Mouse (Mus musculus): Measurements from ENCODE around the gene Acad8. TPM values are rescaled to one million over a fixed set of nuclear protein-coding genes. Genes with fewer than 3 reads are reported as not detected.

Acad8 gene
- polyA plus RNA-seq, 1 experiment, result 21.5 TPM

DNA sequence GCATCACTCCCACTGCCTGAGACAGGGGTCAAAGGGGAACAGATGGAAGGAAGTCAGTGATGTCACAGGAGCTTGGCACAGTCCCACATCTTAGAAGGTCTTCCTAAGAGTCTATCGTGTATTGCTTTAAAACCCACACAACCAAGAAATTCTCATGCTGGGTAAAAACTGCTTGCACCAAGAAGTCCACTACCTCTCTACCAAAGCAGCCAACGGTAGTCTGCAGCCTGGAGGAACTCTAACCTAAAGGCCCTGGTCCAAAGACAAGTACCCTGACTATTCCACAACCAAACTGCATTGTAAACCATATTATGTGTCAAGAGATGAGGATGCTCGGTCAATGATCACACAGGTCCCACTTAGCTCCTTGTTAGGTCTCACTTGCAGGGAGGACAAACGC is 9.2 kb downstream of the Acad8 start:
- H3K4me3 ChIP-seq (ENCODE audit: control insufficient read depth, insufficient read depth, low read length), result no peak overlapping the region
- H3K36me3 ChIP-seq (ENCODE audit: control insufficient read depth, insufficient read depth, low read length), result peaks cover 14% of the 10 kb centered on the region
- no peak overlapping the region for H3K27ac ChIP-seq (ENCODE audit: control insufficient read depth, insufficient read depth, low read length)
- WGBS, result 93% methylated on average over 4 of the region's 4 CpGs
- H3K27me3 ChIP-seq (ENCODE audit: control insufficient read depth, insufficient read depth, low read length), result no peaks in the 10 kb centered on the region
- no peak for TF ChIP-seq CTCF (IDR thresholded peaks at IDR 0.05; ENCODE audit: borderline replicate concordance, control insufficient read depth, extremely low read depth, insufficient read depth, low read length, poor library complexity)
- no peak for TF ChIP-seq POLR2A (IDR thresholded peaks at IDR 0.05; ENCODE audit: control insufficient read depth, extremely low read depth, insufficient read depth, low read length, poor library complexity)
- H3K4me1 ChIP-seq (replicated peaks; ENCODE audit: control insufficient read depth, insufficient read depth, low read length), result no peaks in the 10 kb centered on the region
- no peak for DNase-seq

DNA sequence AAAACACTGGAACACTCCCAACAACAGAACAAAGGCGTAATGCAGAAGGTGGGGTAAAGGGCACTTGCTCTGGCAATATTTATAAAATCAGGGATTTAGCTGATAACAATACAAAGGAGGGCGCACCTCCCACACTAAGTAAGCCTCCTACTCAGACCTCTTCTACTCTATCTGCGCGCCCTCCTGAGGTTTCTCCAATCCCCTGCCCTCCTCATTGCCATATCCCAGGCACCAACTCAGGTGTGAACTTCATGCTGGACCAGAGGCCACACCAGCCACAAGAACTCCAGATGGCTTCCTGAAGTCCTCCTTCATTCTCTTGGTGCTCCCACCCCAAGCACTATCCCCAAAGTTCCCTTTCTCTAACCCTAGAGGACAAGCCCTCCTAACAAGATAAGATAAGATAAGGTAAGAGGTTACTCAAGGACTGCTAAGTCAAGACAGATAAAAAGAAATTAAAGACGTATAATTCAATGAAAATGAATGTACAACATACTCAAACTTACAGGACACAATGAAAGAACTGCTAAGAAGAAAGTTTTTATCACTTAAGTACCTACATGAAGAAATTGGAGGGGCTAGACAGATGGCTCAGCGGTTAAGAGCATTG is 13.6 kb downstream of the Acad8 start:
- H3K27me3 ChIP-seq (ENCODE audit: control insufficient read depth, insufficient read depth, low read length), result no peaks in the 10 kb centered on the region
- H3K4me3 ChIP-seq (ENCODE audit: control insufficient read depth, insufficient read depth, low read length), result no peak overlapping the region
- TF ChIP-seq POLR2A (IDR thresholded peaks at IDR 0.05; ENCODE audit: control insufficient read depth, extremely low read depth, insufficient read depth, low read length, poor library complexity), result no peak
- no peak for TF ChIP-seq CTCF (IDR thresholded peaks at IDR 0.05; ENCODE audit: borderline replicate concordance, control insufficient read depth, extremely low read depth, insufficient read depth, low read length, poor library complexity)
- WGBS, result 97% methylated on average over 6 of the region's 6 CpGs
- H3K27ac ChIP-seq (ENCODE audit: control insufficient read depth, insufficient read depth, low read length), result no peak overlapping the region
- DNase-seq, result no peak
- no peaks in the 10 kb centered on the region for H3K4me1 ChIP-seq (replicated peaks; ENCODE audit: control insufficient read depth, insufficient read depth, low read length)
- peaks cover 8% of the 10 kb centered on the region for H3K36me3 ChIP-seq (ENCODE audit: control insufficient read depth, insufficient read depth, low read length)

DNA sequence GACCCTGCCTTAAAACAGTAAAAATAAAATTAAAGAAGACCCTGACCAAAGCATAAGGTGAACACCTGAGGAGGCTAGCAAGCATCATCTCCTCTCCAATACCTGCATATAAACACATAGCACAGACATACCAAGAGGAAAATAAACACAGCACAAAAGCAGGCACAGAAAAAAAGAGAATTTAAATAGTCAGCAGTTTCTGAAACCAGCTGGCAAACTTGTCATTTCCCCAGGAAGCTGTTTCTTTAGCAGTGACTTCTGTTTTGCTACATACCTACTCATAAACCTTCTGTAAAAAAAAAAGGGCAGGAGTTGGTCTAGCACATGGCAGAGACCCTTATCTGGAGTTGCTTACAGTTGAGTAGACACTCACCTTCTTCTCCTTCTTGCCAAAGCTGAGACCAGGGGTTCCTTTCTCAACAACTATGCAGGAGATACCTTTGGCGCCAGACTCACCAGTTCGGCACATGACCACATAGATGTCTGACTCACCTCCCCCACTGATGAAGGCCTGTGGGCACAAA is 14.2 kb downstream of the Acad8 start:
- TF ChIP-seq POLR2A (IDR thresholded peaks at IDR 0.05; ENCODE audit: control insufficient read depth, extremely low read depth, insufficient read depth, low read length, poor library complexity) (no peak), CTCF (IDR thresholded peaks at IDR 0.05; ENCODE audit: borderline replicate concordance, control insufficient read depth, extremely low read depth, insufficient read depth, low read length, poor library complexity) (no peak)
- Histone ChIP-seq H3K4me3 (ENCODE audit: control insufficient read depth, insufficient read depth, low read length) (no peak overlapping the region), H3K27ac (ENCODE audit: control insufficient read depth, insufficient read depth, low read length) (no peak overlapping the region), H3K27me3 (ENCODE audit: control insufficient read depth, insufficient read depth, low read length) (no peaks in the 10 kb centered on the region), H3K4me1 (replicated peaks; ENCODE audit: control insufficient read depth, insufficient read depth, low read length) (no peaks in the 10 kb centered on the region), H3K36me3 (ENCODE audit: control insufficient read depth, insufficient read depth, low read length) (peaks cover 8% of the 10 kb centered on the region)
- DNase-seq, result no peak
- WGBS, result 97% methylated on average over 2 of the region's 2 CpGs

DNA sequence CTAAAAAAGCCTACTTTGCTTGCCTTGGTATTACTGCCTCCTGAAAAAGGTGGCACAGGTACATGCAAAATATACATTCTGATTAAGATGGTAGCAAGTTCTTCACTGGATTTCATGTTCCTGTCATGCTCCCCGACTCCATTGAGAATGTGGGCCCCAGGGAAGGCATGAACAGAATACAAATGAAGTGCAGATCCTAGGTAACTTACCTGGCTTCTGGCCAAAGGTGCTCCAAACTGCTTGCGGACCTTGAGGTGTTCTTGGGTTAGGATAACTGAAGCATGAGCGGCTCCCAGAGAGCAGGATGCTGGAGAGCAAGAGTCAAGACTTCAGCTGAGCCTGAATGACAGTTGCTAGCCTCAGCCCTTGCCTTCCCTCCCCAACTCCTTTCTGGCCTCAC is 20.6 kb downstream of the Acad8 start:
- no peaks in the 10 kb centered on the region for H3K4me1 ChIP-seq (replicated peaks; ENCODE audit: control insufficient read depth, insufficient read depth, low read length)
- 98% methylated on average over 3 of the region's 3 CpGs for WGBS
- H3K27me3 ChIP-seq (ENCODE audit: control insufficient read depth, insufficient read depth, low read length), result no peaks in the 10 kb centered on the region
- H3K4me3 ChIP-seq (ENCODE audit: control insufficient read depth, insufficient read depth, low read length), result no peak overlapping the region
- TF ChIP-seq CTCF (IDR thresholded peaks at IDR 0.05; ENCODE audit: borderline replicate concordance, control insufficient read depth, extremely low read depth, insufficient read depth, low read length, poor library complexity) (no peak), POLR2A (IDR thresholded peaks at IDR 0.05; ENCODE audit: control insufficient read depth, extremely low read depth, insufficient read depth, low read length, poor library complexity) (no peak)
- H3K27ac ChIP-seq (ENCODE audit: control insufficient read depth, insufficient read depth, low read length), result no peak overlapping the region
- peaks cover 17% of the 10 kb centered on the region for H3K36me3 ChIP-seq (ENCODE audit: control insufficient read depth, insufficient read depth, low read length)
- no peak for DNase-seq

DNA sequence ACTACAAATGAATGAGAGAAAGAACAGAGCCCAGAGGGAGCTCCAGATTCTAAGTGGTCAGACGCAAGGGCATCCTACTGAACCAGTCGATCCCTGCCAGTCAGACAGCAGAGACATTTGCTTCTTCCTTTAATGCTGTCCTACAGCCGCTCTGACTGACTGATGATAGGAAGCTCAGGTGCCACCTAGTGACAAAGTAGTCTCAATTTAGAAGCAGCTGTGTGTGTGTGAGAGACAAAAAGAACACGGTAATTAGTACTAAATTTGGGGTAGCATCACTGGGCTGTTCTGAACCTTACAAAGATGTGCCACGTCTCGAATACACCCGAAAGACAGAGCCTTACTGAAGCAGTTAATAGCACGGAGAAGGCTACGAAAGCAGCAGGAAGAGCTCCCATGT is 21.6 kb downstream of the Acad8 start:
- H3K27me3 ChIP-seq (ENCODE audit: control insufficient read depth, insufficient read depth, low read length), result no peaks in the 10 kb centered on the region
- TF ChIP-seq POLR2A (IDR thresholded peaks at IDR 0.05; ENCODE audit: control insufficient read depth, extremely low read depth, insufficient read depth, low read length, poor library complexity), result no peak
- TF ChIP-seq CTCF (IDR thresholded peaks at IDR 0.05; ENCODE audit: borderline replicate concordance, control insufficient read depth, extremely low read depth, insufficient read depth, low read length, poor library complexity), result no peak
- H3K27ac ChIP-seq (ENCODE audit: control insufficient read depth, insufficient read depth, low read length), result no peak overlapping the region
- no peak for DNase-seq
- 97% methylated on average over 9 of the region's 9 CpGs for WGBS
- peaks cover 17% of the 10 kb centered on the region for H3K36me3 ChIP-seq (ENCODE audit: control insufficient read depth, insufficient read depth, low read length)
- H3K4me1 ChIP-seq (replicated peaks; ENCODE audit: control insufficient read depth, insufficient read depth, low read length), result no peaks in the 10 kb centered on the region
- no peak overlapping the region for H3K4me3 ChIP-seq (ENCODE audit: control insufficient read depth, insufficient read depth, low read length)

DNA sequence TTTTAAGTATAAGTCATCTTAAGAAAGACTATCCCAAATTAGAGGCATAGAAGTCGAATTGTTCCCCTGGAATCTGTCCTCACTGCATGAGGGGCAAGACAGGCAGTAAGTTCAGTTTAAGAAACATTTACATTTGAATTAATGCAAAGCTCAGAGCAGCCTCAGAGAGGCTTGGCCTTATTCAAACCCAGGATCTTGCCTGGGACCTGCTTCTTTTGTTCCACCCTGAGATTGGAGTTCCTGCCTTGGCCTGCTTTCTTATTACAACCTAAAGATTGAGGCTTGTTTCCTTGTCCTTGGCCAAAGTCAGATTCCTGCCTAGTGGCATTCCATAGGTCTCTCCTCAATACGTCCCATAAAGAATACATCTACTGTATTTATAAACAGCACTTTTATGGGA is 51.6 kb downstream of the Acad8 start:
- Histone ChIP-seq H3K4me1 (replicated peaks; ENCODE audit: control insufficient read depth, insufficient read depth, low read length) (no peaks in the 10 kb centered on the region), H3K27ac (ENCODE audit: control insufficient read depth, insufficient read depth, low read length) (no peak overlapping the region), H3K27me3 (ENCODE audit: control insufficient read depth, insufficient read depth, low read length) (no peaks in the 10 kb centered on the region), H3K36me3 (ENCODE audit: control insufficient read depth, insufficient read depth, low read length) (no peaks in the 10 kb centered on the region), H3K4me3 (ENCODE audit: control insufficient read depth, insufficient read depth, low read length) (no peak overlapping the region)
- no peak for DNase-seq
- TF ChIP-seq CTCF (IDR thresholded peaks at IDR 0.05; ENCODE audit: borderline replicate concordance, control insufficient read depth, extremely low read depth, insufficient read depth, low read length, poor library complexity) (no peak), POLR2A (IDR thresholded peaks at IDR 0.05; ENCODE audit: control insufficient read depth, extremely low read depth, insufficient read depth, low read length, poor library complexity) (no peak)
- WGBS, result 89% methylated on average over 2 of the region's 2 CpGs

DNA sequence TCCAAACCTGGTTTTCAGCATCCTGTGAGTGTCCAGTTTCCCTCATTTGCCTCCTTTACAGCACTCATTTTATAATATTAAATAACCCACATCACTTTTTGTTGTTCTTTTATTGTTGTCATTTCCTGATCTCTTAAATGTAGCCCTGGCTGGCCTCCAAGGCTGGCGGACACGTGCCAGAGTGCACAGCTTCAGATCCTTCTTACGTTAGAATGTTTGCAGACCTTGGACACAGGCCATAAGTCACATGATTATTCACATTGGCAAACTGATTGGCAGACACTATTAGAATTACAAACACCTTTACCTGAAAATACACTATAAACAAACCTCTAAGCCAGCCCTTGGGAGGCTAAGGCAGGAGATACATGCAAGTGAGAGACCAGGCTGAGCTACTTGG is 75.2 kb downstream of the Acad8 start:
- no peaks in the 10 kb centered on the region for H3K27me3 ChIP-seq (ENCODE audit: control insufficient read depth, insufficient read depth, low read length)
- no peaks in the 10 kb centered on the region for H3K36me3 ChIP-seq (ENCODE audit: control insufficient read depth, insufficient read depth, low read length)
- no peak overlapping the region for H3K4me3 ChIP-seq (ENCODE audit: control insufficient read depth, insufficient read depth, low read length)
- no peak overlapping the region for H3K27ac ChIP-seq (ENCODE audit: control insufficient read depth, insufficient read depth, low read length)
- no peaks in the 10 kb centered on the region for H3K4me1 ChIP-seq (replicated peaks; ENCODE audit: control insufficient read depth, insufficient read depth, low read length)
- no peak for TF ChIP-seq POLR2A (IDR thresholded peaks at IDR 0.05; ENCODE audit: control insufficient read depth, extremely low read depth, insufficient read depth, low read length, poor library complexity)
- WGBS, result 73% methylated on average over 3 of the region's 3 CpGs
- DNase-seq, result no peak

Other genes with a start within 250 kb of the Acad8 start
- 2.0 and 3.9 TPM in 2 replicates for gene Glb1l2, start 193.1 kb downstream of the Acad8 start, polyA plus RNA-seq (2012; rRNA removed)
- not detected in 2 replicates for gene Glb1l3, start 138.7 kb downstream of the Acad8 start, polyA plus RNA-seq (2012; rRNA removed)
- not detected in 2 replicates for gene Gm1110, start 76.5 kb downstream of the Acad8 start, polyA plus RNA-seq (2012; rRNA removed)
- gene Thyn1, start 144 bp upstream of the Acad8 start, polyA plus RNA-seq (2012; rRNA removed), result 9.4 and 9.8 TPM in 2 replicates
- 69.6 and 82.1 TPM in 2 replicates for gene Vps26b, start 30.5 kb upstream of the Acad8 start, polyA plus RNA-seq (2012; rRNA removed)
- gene Ncapd3, start 30.6 kb upstream of the Acad8 start, polyA plus RNA-seq (2012; rRNA removed), result 75.5 and 82.4 TPM in 2 replicates
- 2.0 and 2.5 TPM in 2 replicates for gene Jam3, start 155.9 kb upstream of the Acad8 start, polyA plus RNA-seq (2012; rRNA removed)

Data from thymus, adult 2 months (tissue).